8 mouse cellular contexts compared by ENCODE assay signal in genomic region chr5:113607941-113608431, GRCm38 (mm10). TPM values are rescaled to one million over a fixed set of nuclear protein-coding genes. Genes with fewer than 3 reads are reported as not detected.
DNase-seq lines count a peak whose midpoint lies in the region; ATAC-seq and TF ChIP-seq lines count a peak whose summit lies in the region.

No protein-coding gene starts in this region.

- H3K36me3 ChIP-seq in heart, postnatal 0 days (replicated peaks; ENCODE audit: control insufficient read depth, insufficient read depth, low read length): no peaks in the 10 kb centered on the region
- H3K36me3 ChIP-seq in limb, embryonic 15.5 days: no peaks in the 10 kb centered on the region

- no peak for ATAC-seq in heart, postnatal 0 days (ENCODE audit: insufficient read depth, low read depth)
- ATAC-seq in limb, embryonic 15.5 days (ENCODE audit: insufficient number of reproducible peaks, low FRiP score, low TSS enrichment, low read depth): 0 out of 2 replicates have a peak, but pooled peaks have one; percentile 21
- ATAC-seq in megakaryocyte progenitor cell, adult 5-6 weeks (replicated peaks; ENCODE audit: poor library complexity): no peak

- no peaks in the 10 kb centered on the region for H3K9me3 ChIP-seq in heart, postnatal 0 days (replicated peaks; ENCODE audit: control insufficient read depth, low read length)
- H3K9me3 ChIP-seq in limb, embryonic 15.5 days: no peaks in the 10 kb centered on the region

- TF ChIP-seq EP300 in heart, postnatal 0 days (IDR thresholded peaks at IDR 0.05; ENCODE audit: low read depth): no peak

- H3K4me3 ChIP-seq in layer of hippocampus, adult 2 months: no peak overlapping the region
- H3K4me3 ChIP-seq in heart, postnatal 0 days (ENCODE audit: low read depth, low read length): no peak overlapping the region
- H3K4me3 ChIP-seq in limb, embryonic 15.5 days: no peak overlapping the region

- no peak for TF ChIP-seq CTCF in layer of hippocampus, adult 2 months (conservative IDR thresholded peaks at IDR 0.05)
- TF ChIP-seq CTCF in heart, postnatal 0 days (IDR thresholded peaks at IDR 0.05; ENCODE audit: low read depth): no peak

- peaks cover 13% of the 10 kb centered on the region; the same call in 1 of the 2 replicates for H3K27me3 ChIP-seq in heart, postnatal 0 days (ENCODE audit: control insufficient read depth, insufficient read depth, low read length)
- H3K27me3 ChIP-seq in limb, embryonic 15.5 days: no peaks in the 10 kb centered on the region

- no peak for DNase-seq in layer of hippocampus, adult 2 months (ENCODE audit: low spot score in 2 of 2)
- DNase-seq in layer of hippocampus, adult 9-11 months: no peak
- peak; percentile 65 for DNase-seq in embryo, embryonic 11 days
- no peak for DNase-seq in heart, postnatal 0 days (ENCODE audit: low spot score)
- no peak for DNase-seq in spleen, postnatal 4 days (ENCODE audit: low spot score in 2 of 2)
- no peak for DNase-seq in thymus, postnatal 0 days (ENCODE audit: low spot score)

- no peaks in the 10 kb centered on the region for H3K4me1 ChIP-seq in heart, postnatal 0 days (ENCODE audit: control insufficient read depth, insufficient read depth)
- H3K4me1 ChIP-seq in limb, embryonic 15.5 days: peaks cover 33% of the 10 kb centered on the region

- 21% methylated on average over 13 of the region's 13 CpGs for WGBS in heart, postnatal 0 days
- WGBS in limb, embryonic 15.5 days: 16% methylated on average over 13 of the region's 13 CpGs

- H3K27ac ChIP-seq in layer of hippocampus, adult 2 months: peak overlapping the region; percentile 46; the same call in 1 of the 2 replicates
- H3K27ac ChIP-seq in heart, postnatal 0 days (ENCODE audit: low read depth): peak overlapping the region; percentile 53
- peak overlapping the region; percentile 80 for H3K27ac ChIP-seq in limb, embryonic 15.5 days

- H3K9ac ChIP-seq in heart, postnatal 0 days (replicated peaks; ENCODE audit: low read depth, low read length): no peak overlapping the region
- H3K9ac ChIP-seq in limb, embryonic 15.5 days: no peak overlapping the region

- H3K4me2 ChIP-seq in heart, postnatal 0 days (ENCODE audit: low read depth, low read length): no peak overlapping the region
- H3K4me2 ChIP-seq in limb, embryonic 15.5 days: peak overlapping the region; percentile 6; the same call in 1 of the 2 replicates

RNA-seq across cellular contexts. Expression of gene Cmklr1, which starts 42.2 kb away (rescaled TPM):
- total RNA-seq in layer of hippocampus, adult 2 months (2021): 1 to 10 TPM; 3.3 to 4.5 TPM
- total RNA-seq in heart, postnatal 0 days (2014; rRNA removed; ENCODE audit: low replicate concordance): 4.8 and 6.9 TPM in 2 replicates
- 2.0 and 2.9 TPM in 2 replicates for polyA plus RNA-seq in heart, postnatal 0 days (2015; fragmentation: Nextera tagmentation; extraction: Ambion mirVana)
- polyA plus RNA-seq in limb, embryonic 15.5 days (2015; fragmentation: Nextera tagmentation; extraction: Ambion mirVana): 10.4 and 12.0 TPM in 2 replicates
- 0.85 and 0.94 TPM in 2 replicates for total RNA-seq in megakaryocyte progenitor cell, adult 5-6 weeks (2015)
- total RNA-seq in megakaryocyte progenitor cell, adult 5-6 weeks (2017): not detected in 2 replicates
- 2.9 and 3.8 TPM in 2 replicates for polyA plus RNA-seq in thymus, postnatal 0 days (2015; fragmentation: Nextera tagmentation; extraction: Ambion mirVana)
